Mouse (Mus musculus) embryonic facial prominence, embryonic 15.5 days (tissue): Measurements from ENCODE around the gene Rimklb. TPM values are rescaled to one million over a fixed set of nuclear protein-coding genes. Genes with fewer than 3 reads are reported as not detected.
"Not testable (repeated sequence)": the region's sequence is repeated elsewhere in the genome, so short reads cannot be mapped to it uniquely, and the experiment has no call there.

ENCODE experiments used
- ATAC-seq: fragments of 200-750 bp; cut with Nextera tagmentation; 2 replicates; pipeline ENCODE4 v1.8.0; 2017; ENCODE audit warnings: low read depth, moderate TSS enrichment; ENCODE audit not compliant: insufficient number of reproducible peaks, low FRiP score, low TSS enrichment
- H3K27ac ChIP-seq: fragments of 300-500 bp; sonication (generic); replicated peaks from 2 replicates; pipeline ENCODE4 v1.5.1; 2015; ENCODE audit warnings: mild to moderate bottlenecking, inconsistent platforms
- H3K27me3 ChIP-seq: fragments of 300-500 bp; sonication (generic); 2 replicates; pipeline ENCODE4 v1.6.1; 2015; ENCODE audit warnings: inconsistent platforms
- H3K36me3 ChIP-seq: fragments of 300-500 bp; sonication (generic); 2 replicates; pipeline ENCODE4 v1.6.1; 2015; ENCODE audit warnings: mild to moderate bottlenecking, inconsistent platforms
- H3K4me1 ChIP-seq: fragments of 300-500 bp; sonication (generic); 2 replicates; pipeline ENCODE4 v1.6.1; 2015; ENCODE audit warnings: inconsistent platforms
- H3K4me2 ChIP-seq: fragments of 300-500 bp; sonication (generic); replicated peaks from 2 replicates; pipeline ENCODE4 v1.6.1; 2015; ENCODE audit warnings: mild to moderate bottlenecking, inconsistent platforms
- H3K4me3 ChIP-seq: fragments of 300-500 bp; sonication (generic); replicated peaks from 2 replicates; pipeline ENCODE4 v1.5.1; 2015; ENCODE audit warnings: mild to moderate bottlenecking, inconsistent platforms
- H3K9ac ChIP-seq: fragments of 300-500 bp; sonication (generic); 2 replicates; pipeline ENCODE4 v1.6.1; 2015; ENCODE audit warnings: inconsistent platforms
- H3K9me3 ChIP-seq: fragments of 300-500 bp; sonication (generic); replicated peaks from 2 replicates; pipeline ENCODE4 v1.6.1; 2016; ENCODE audit warnings: inconsistent platforms
- WGBS: fragments of 180-500 bp; shearing (Covaris S2); methylation state at CpG from one replicate; pipeline ENCODE4 v1.1.7; 2015; 5-methylcytosine and 5-hydroxymethylcytosine counted together
- polyA plus RNA-seq: library from polyadenylated mRNA; unstranded; fragments of >200 nt; fragmentation: Nextera tagmentation; extraction: Ambion mirVana; gene quantifications from 2 replicates; pipeline ENCODE4 v1.2.1, GENCODE M21; 2015

The Rimklb gene
- 6.5 and 11.3 TPM in 2 replicates for polyA plus RNA-seq

DNA sequence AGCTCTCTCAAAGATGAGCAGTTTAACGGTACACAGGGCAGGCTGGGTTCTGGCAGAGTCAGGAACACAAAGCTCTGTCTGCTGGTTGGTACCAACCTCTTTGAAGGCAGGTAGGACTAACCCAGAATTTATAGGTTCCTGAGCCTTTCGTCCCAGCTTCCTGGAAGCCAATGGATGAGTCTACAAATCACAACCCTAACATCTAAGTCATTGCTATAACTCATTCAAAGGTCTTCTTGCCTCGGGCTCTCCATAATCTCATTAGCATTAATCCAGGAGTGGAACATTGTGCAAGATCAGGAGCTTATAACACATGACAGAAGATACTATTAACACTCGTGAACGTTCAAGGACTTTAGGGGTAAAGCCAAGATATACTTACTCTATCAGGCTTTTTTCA is at the start of gene Rimklb:
Gene Rimklb, minus strand, starts transcription at position 101 of the 400 bp plus-strand sequence.
- Histone ChIP-seq H3K27me3 (no peaks in the 10 kb centered on the region), H3K27ac (no peak within 1 kb of the TSS), H3K4me3 (no peak within 1 kb of the TSS), H3K9ac (no peak within 1 kb of the TSS), H3K9me3 (no peaks in the 10 kb centered on the region), H3K4me1 (peaks cover 18% of the 10 kb centered on the region), H3K36me3 (no peaks in the 10 kb centered on the region), H3K4me2 (no peak within 1 kb of the TSS)
- ATAC-seq = no peak
- 69% methylated on average over 5 of the region's 5 CpGs for WGBS

DNA sequence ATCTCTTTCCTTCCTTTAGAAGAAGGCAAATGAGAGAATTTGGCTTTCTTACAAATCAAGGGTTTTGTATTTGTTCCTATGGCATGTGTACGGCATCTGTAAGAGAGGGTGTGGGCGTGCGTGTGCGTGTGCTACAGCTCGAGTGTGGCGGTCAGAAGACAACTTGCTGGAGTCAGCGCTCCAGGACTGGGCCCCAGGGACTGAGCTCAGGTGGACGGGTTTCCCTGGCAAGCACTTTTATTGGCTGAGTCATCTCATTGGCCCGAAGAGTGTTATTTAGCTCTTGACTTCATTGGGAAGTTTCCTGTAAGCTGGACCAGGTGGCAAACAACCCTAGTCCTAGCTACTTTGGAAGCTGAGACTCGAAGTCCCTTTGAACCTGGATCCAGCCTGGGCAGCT is 47.4 kb upstream of the Rimklb start:
- Histone ChIP-seq H3K9me3 (no peaks in the 10 kb centered on the region), H3K36me3 (no peaks in the 10 kb centered on the region), H3K9ac (no peak overlapping the region), H3K27ac (no peak overlapping the region), H3K4me3 (no peak overlapping the region), H3K4me1 (no peaks in the 10 kb centered on the region), H3K4me2 (no peak overlapping the region), H3K27me3 (no peaks in the 10 kb centered on the region)
- ATAC-seq = no peak
- WGBS = 60% methylated on average over 10 of the region's 10 CpGs

DNA sequence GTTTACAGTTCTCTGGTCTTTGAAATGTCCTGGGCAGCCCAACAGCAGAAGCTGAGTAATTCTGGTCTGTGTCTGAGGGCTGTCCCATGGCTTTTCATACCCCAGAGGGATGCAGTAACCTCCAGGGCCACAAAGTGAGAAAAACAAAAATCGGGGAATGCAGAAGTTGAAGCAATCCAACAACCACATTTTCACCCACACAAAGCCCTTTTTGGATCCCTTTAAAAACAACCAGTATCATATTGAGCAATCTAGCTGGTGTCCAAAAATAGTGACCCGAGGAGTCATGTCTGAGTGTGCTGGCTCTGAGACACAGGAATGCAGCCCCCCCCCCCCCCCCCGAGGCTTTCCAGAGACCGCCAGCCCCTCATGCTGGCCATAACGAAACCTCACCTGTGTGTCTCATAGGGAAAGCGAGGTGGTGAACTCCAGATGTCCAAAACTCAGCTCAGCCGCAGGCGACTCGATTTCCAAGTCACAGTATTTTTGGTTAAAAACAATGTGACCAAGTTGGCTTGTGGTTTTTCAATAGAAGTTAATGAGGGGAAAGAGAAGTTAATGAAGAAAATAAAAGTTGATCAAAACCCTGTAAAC is 46.8 kb upstream of the Rimklb start:
- 57% methylated on average over 9 of the region's 9 CpGs for WGBS
- no peak overlapping the region for H3K4me3 ChIP-seq
- no peak overlapping the region for H3K27ac ChIP-seq
- no peak for ATAC-seq
- no peak overlapping the region for H3K9ac ChIP-seq
- no peaks in the 10 kb centered on the region for H3K36me3 ChIP-seq
- no peak overlapping the region for H3K4me2 ChIP-seq
- H3K27me3 ChIP-seq = no peaks in the 10 kb centered on the region
- no peaks in the 10 kb centered on the region for H3K9me3 ChIP-seq
- H3K4me1 ChIP-seq = no peaks in the 10 kb centered on the region

DNA sequence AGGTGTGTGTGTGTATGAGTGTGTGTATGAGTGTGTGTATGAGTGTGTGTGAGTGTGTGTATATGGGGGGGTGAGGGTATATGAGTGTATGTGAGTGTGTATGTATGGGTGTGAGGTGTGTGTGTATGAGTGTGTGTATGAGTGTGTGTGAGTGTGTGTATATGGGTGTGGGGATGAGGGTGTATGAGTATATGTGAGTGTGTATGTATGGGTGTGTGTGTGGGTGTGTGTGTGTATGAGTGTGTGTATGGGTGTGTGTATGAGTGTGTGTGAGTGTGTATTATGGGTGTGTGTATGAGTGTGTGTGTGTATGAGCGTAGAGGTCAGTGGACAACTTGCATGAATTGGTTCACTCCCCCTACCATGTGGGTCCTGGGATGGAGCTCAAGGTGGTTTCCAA is 46.1 kb upstream of the Rimklb start:
- Histone ChIP-seq H3K9ac (no peak overlapping the region), H3K36me3 (no peaks in the 10 kb centered on the region), H3K4me3 (no peak overlapping the region), H3K9me3 (no peaks in the 10 kb centered on the region), H3K4me2 (no peak overlapping the region), H3K27ac (no peak overlapping the region), H3K4me1 (no peaks in the 10 kb centered on the region), H3K27me3 (no peaks in the 10 kb centered on the region)
- WGBS = 93% methylated on average over 1 of the region's 1 CpGs
- ATAC-seq = no peak; the same call in 1 of the 2 replicates

DNA sequence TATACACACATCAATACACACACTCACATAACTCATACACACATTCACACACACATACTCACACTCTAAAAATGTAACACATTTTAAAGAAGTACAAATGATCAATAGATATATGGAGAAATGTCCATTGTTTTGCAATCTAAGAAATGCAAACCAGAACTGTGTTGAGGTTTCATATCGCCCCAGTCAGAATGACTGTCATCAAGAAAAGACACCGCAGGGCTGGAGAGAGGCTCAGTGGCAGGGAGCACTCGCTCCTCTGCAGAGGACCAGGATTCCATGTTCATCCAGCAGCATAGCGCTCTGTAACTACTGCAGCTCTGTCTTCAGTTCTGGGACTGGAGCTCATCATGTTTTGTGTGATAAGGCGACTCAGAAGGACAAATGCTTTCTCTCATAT is 45.0 kb upstream of the Rimklb start:
- 79% methylated on average over 5 of the region's 5 CpGs for WGBS
- Histone ChIP-seq H3K4me3 (no peak overlapping the region), H3K9ac (no peak overlapping the region), H3K27me3 (no peaks in the 10 kb centered on the region), H3K9me3 (no peaks in the 10 kb centered on the region), H3K27ac (no peak overlapping the region), H3K4me2 (no peak overlapping the region), H3K4me1 (no peaks in the 10 kb centered on the region), H3K36me3 (no peaks in the 10 kb centered on the region)
- ATAC-seq = no peak

DNA sequence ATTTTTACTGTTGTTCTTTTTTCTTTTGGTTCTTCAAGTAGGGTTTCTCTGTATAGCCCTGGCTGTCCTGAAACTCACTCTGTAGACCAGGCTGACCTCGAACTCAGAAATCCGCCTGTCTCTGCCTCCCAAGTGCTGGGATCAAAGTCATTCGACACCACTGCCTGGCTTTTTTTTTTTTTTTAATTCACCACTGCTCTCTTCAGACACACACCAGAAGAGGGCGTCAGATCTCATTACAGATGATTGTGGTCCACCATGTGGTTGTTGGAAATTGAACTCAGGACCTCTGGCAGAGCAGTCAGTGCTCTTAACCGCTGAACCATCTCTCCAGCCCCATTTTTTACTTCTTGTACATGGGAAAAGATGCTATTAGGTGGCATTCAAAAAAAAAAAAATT is 43.9 kb upstream of the Rimklb start:
- not testable (repeated sequence) for H3K4me2 ChIP-seq, H3K9me3 ChIP-seq, H3K27ac ChIP-seq, H3K27me3 ChIP-seq, ATAC-seq, H3K36me3 ChIP-seq, H3K4me1 ChIP-seq, H3K9ac ChIP-seq, H3K4me3 ChIP-seq
- WGBS = 76% methylated on average over 5 of the region's 5 CpGs

DNA sequence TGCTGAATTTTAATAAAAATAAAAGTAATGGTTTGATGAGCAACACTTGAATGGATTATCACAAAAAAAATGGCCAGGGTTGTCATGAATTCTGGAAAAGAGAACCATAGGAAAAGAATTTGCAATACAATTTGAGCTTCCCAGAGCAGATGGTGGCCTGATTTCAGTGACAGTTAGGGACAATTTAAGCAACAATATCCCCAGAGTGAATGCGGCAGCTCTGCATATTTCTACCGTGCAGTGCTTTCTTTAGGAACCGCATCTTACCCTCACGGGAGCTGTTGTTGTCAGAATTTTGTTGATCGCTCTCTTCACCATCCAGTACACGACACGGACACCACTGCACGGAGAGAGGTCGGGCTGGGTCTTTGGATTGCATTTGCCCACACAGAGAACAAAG is 41.0 kb upstream of the Rimklb start:
- ATAC-seq = no peak

DNA sequence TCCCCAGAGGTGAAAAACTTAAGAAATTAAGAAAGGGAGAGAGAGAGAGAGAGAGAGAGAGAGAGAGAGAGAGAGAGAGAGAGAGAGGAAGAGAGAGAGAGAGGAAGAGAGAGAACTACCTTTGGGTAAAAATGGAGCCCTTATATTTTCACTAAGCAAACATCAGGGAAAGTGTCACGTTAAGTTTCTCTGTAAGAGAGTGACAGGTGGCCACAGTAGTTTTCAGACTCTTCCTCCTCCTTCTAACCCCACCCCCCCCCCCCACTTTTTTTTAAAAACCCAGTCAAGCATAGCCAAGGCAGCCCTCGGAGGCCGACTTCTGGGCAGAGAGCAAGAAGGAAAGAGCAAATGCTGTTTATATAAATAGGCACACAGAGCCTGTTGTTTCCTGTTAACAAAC is 35.5 kb upstream of the Rimklb start:
- Histone ChIP-seq H3K4me1 (peaks cover 4% of the 10 kb centered on the region; the same call in 1 of the 2 replicates), H3K4me2 (no peak overlapping the region), H3K9ac (no peak overlapping the region), H3K9me3 (no peaks in the 10 kb centered on the region), H3K4me3 (no peak overlapping the region), H3K36me3 (no peaks in the 10 kb centered on the region), H3K27me3 (no peaks in the 10 kb centered on the region), H3K27ac (no peak overlapping the region)
- 26% methylated on average over 3 of the region's 3 CpGs for WGBS
- ATAC-seq = no peak

More for the DNA sequence above, 41.0 kb upstream of the Rimklb start:
- no peak overlapping the region for H3K4me2 ChIP-seq
- no peak overlapping the region for H3K27ac ChIP-seq
- no peaks in the 10 kb centered on the region for H3K4me1 ChIP-seq
- H3K4me3 ChIP-seq = no peak overlapping the region
- H3K9me3 ChIP-seq = no peaks in the 10 kb centered on the region
- H3K9ac ChIP-seq = no peak overlapping the region
- no peaks in the 10 kb centered on the region for H3K27me3 ChIP-seq
- H3K36me3 ChIP-seq = no peaks in the 10 kb centered on the region
- WGBS = 75% methylated on average over 9 of the region's 9 CpGs

DNA sequence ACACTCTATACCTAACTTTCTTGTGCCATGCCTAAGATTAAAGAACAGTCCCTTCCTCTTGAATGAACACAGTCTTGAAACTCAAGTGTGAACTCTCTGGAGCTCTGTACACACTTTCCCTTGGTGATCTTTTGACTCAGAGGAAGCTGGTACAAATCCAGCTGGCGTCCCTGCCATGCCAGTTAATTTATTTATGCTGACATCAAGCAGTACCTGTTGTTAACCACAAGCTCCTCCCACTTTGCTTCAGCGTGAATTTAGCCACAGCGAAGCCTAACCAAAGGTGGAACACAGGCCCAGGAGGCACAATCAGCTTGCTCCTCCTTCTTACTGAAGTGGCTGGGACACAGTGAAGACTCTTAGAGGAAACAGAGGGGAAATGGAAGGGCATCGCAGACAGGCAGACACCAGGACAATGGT is 34.3 kb upstream of the Rimklb start:
- Histone ChIP-seq H3K36me3 (no peaks in the 10 kb centered on the region), H3K4me2 (peak overlapping the region; percentile 8; the same call in 1 of the 2 replicates), H3K9me3 (no peaks in the 10 kb centered on the region), H3K27me3 (no peaks in the 10 kb centered on the region), H3K4me3 (no peak overlapping the region), H3K27ac (no peak overlapping the region), H3K9ac (no peak overlapping the region), H3K4me1 (peaks cover 4% of the 10 kb centered on the region; the same call in 1 of the 2 replicates)
- no peak for ATAC-seq
- 8% methylated on average over 4 of the region's 4 CpGs for WGBS

DNA sequence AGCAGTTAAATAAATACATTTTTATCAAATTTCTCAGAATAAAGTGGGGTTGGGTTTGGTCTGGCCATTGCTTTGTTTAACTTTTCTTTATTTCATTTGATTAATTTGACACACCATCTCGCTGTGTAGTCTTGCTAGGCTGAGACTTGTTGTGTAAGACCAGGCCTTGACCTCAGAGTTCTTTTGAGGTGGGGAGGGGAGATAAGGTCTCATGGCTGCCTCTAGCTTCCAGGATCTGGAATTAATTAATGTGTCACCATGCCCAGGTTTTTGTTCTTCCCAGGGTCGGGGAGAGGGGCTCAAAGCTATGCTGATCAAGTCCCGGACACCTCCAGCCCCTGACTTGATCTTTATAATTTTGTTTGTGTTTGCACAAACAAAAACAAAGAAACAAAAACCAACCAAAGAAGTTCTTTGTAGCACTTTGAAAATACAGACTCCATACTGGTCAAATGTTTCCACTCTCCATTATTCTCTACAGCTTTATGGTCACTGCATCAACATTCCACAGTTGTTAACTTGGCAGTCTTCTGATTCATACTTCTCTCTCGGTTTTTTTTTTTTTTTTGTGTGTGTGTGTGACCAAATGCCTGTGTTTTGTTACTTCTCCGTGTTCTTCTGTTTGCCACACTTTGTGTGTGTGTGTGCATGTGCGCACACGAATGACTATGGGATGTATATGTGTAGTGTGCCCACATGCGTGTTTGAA is 33.1 kb upstream of the Rimklb start:
- no peak overlapping the region for H3K9ac ChIP-seq
- no peak overlapping the region for H3K4me3 ChIP-seq
- H3K27ac ChIP-seq = no peak overlapping the region
- WGBS = 60% methylated on average over 8 of the region's 8 CpGs
- H3K4me1 ChIP-seq = peaks cover 4% of the 10 kb centered on the region; the same call in 1 of the 2 replicates
- H3K27me3 ChIP-seq = no peaks in the 10 kb centered on the region
- H3K4me2 ChIP-seq = no peak overlapping the region
- no peaks in the 10 kb centered on the region for H3K9me3 ChIP-seq
- H3K36me3 ChIP-seq = no peaks in the 10 kb centered on the region
- no peak for ATAC-seq

DNA sequence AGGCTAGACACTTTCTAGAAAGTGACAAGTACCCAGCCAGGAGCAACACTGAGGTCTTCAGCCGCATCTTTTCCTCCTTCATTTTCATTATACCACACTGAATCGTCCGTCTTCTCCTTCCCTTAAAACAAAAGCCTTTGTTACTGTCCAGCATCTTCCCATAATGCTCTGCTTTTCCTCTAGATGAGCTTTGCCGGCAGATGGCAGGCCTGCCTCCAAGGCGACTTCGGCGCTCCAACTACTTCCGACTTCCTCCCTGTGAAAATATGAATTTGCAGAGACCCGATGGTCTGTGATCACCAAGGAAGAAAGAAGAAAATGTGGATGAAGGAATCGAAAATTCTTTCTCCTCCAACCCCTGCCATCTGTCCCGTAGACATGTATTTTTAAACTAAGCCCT is 29.6 kb upstream of the Rimklb start:
- Histone ChIP-seq H3K9ac (no peak overlapping the region), H3K4me3 (no peak overlapping the region), H3K4me2 (no peak overlapping the region), H3K36me3 (no peaks in the 10 kb centered on the region), H3K27me3 (no peaks in the 10 kb centered on the region), H3K4me1 (peaks cover 3% of the 10 kb centered on the region; the same call in 1 of the 2 replicates), H3K27ac (no peak overlapping the region), H3K9me3 (no peaks in the 10 kb centered on the region)
- 76% methylated on average over 11 of the region's 11 CpGs for WGBS
- no peak for ATAC-seq

DNA sequence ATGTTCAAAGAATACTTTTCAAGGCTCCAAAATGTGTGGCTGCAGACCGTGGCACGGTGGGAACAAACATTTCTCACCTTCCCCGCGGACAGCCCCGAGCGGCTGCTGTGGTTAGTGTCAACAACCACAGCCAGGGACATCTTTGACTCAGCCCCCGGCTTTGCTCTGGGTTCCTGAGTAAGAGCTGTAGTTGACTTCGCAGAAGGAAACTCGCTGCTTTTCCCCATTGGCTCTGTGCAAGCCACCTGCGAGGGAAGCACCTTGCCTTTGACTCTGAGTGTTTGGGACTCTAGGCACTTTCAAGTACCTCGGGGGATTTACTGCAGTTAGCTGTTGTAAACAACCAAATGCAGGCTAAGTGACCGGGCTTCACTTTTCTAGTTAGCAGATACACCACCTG is 29.0 kb upstream of the Rimklb start:
- no peak overlapping the region for H3K27ac ChIP-seq
- H3K4me2 ChIP-seq = no peak overlapping the region
- 62% methylated on average over 12 of the region's 12 CpGs for WGBS
- no peak overlapping the region for H3K9ac ChIP-seq
- no peak for ATAC-seq
- no peaks in the 10 kb centered on the region for H3K27me3 ChIP-seq
- no peak overlapping the region for H3K4me3 ChIP-seq
- no peaks in the 10 kb centered on the region for H3K9me3 ChIP-seq
- no peaks in the 10 kb centered on the region for H3K4me1 ChIP-seq
- no peaks in the 10 kb centered on the region for H3K36me3 ChIP-seq
